Mouse (Mus musculus): ENCODE measurements around the gene Anxa8.

- TF ChIP-seq POU5F1 (IDR thresholded peaks at IDR 0.05; ENCODE audit: borderline replicate concordance, low read length) (no peak), CTCF (conservative IDR thresholded peaks at IDR 0.05; ENCODE audit: low read length) (no peak)
These were observed 56.5 kb downstream of the Anxa8 start for GRCm38 (mm10) chr14:34142316-34142715.
